Mouse (Mus musculus) brain, embryonic 14.5 days (tissue): Measurements from ENCODE around the gene Strip1.

Experiments
- CTCF ChIP-seq: fragments of 200-500 bp; IDR thresholded peaks from 2 replicates; pipeline ENCODE4 v1.5.1; 2012; ENCODE audit warnings: inconsistent platforms, mild to moderate bottlenecking, moderate library complexity, borderline replicate concordance; ENCODE audit not compliant: insufficient read depth, insufficient read length; ENCODE audit errors: extremely low read depth
- POLR2A ChIP-seq: fragments of 200-500 bp; IDR thresholded peaks from 2 replicates; pipeline ENCODE4 v1.6.1; 2012; ENCODE audit warnings: mild to moderate bottlenecking, inconsistent platforms, borderline replicate concordance; ENCODE audit not compliant: poor library complexity, insufficient read depth, insufficient read length, severe bottlenecking; ENCODE audit errors: extremely low read depth

GRCm38 (mm10) chr3:107617800-107618199, 13.7 kb downstream of the Strip1 start:
- no peak for TF ChIP-seq CTCF
- TF ChIP-seq POLR2A, result no peak
